Mouse (Mus musculus) liver, embryonic 11.5 days (tissue): ENCODE measurements at regions not wholly inside any gene's neighbourhood (a gene's known extent, or its start where the extent isn't known, plus 50 kb on each side); places are given as distances from the start of the nearest gene placed in this dataset.

Experiments
- ATAC-seq: fragments of 200-750 bp; cut with Nextera tagmentation; replicated peaks from 2 replicates; pipeline ENCODE4 v1.8.0; 2017; ENCODE audit warnings: moderate number of reproducible peaks, mild to moderate bottlenecking, moderate TSS enrichment, moderate library complexity; ENCODE audit not compliant: low FRiP score
- DNase-seq: peaks from one replicate; pipeline ENCODE4 v3.0.0-alpha.2; 2017; ENCODE audit warnings: low spot score
- H3K27ac ChIP-seq: fragments of 300-500 bp; sonication (generic); 2 replicates; pipeline ENCODE4 v1.5.1; 2014; ENCODE audit warnings: mild to moderate bottlenecking, low read depth, low read length, control low read depth
- H3K27me3 ChIP-seq: fragments of 300-500 bp; sonication (generic); replicated peaks from 2 replicates; pipeline ENCODE4 v1.6.1; 2014; ENCODE audit warnings: low read length, mixed read lengths; ENCODE audit not compliant: control insufficient read depth, insufficient read depth
- H3K36me3 ChIP-seq: fragments of 300-500 bp; sonication (generic); 2 replicates; pipeline ENCODE4 v1.6.1; 2014; ENCODE audit warnings: mild to moderate bottlenecking, low read length, moderate library complexity, mixed read lengths; ENCODE audit not compliant: control insufficient read depth, insufficient read depth
- H3K4me1 ChIP-seq: fragments of 300-500 bp; sonication (generic); replicated peaks from 2 replicates; pipeline ENCODE4 v1.6.1; 2014; ENCODE audit warnings: low read length, mixed read lengths; ENCODE audit not compliant: control insufficient read depth, insufficient read depth
- H3K4me2 ChIP-seq: fragments of 300-500 bp; sonication (generic); 2 replicates; pipeline ENCODE4 v1.6.1; 2014; ENCODE audit warnings: mild to moderate bottlenecking, control low read depth, moderate library complexity
- H3K4me3 ChIP-seq: fragments of 300-500 bp; sonication (generic); 2 replicates; pipeline ENCODE4 v1.5.1; 2014; ENCODE audit warnings: low read depth, low read length, control low read depth
- H3K9ac ChIP-seq: fragments of 300-500 bp; sonication (generic); 2 replicates; pipeline ENCODE4 v1.6.1; 2014; ENCODE audit warnings: low read depth, low read length, control low read depth
- H3K9me3 ChIP-seq: fragments of 300-500 bp; sonication (generic); 2 replicates; pipeline ENCODE4 v1.6.1; 2016; ENCODE audit warnings: low read length, inconsistent platforms, mixed read lengths; ENCODE audit not compliant: control insufficient read depth
- WGBS: fragments of 180-500 bp; shearing (Covaris S2); extraction: QIAGEN DNeasy Blood & Tissue Kit; methylation state at CpG from one replicate; pipeline ENCODE4 v1.1.7; 2014; 5-methylcytosine and 5-hydroxymethylcytosine counted together

- WGBS = 82% methylated on average over 10 of the region's 10 CpGs
- H3K4me2 ChIP-seq = no peak overlapping the region
- DNase-seq (no peak), ATAC-seq (no peak)
- H3K27ac ChIP-seq = no peak overlapping the region
- H3K4me1 ChIP-seq = no peaks in the 10 kb centered on the region
- H3K4me3 ChIP-seq = no peak overlapping the region
- no peaks in the 10 kb centered on the region for H3K27me3 ChIP-seq
- no peaks in the 10 kb centered on the region for H3K36me3 ChIP-seq
- no peaks in the 10 kb centered on the region for H3K9me3 ChIP-seq
- no peak overlapping the region for H3K9ac ChIP-seq
These were observed 291.3 kb downstream of the Foxo1 start for GRCm38 (mm10) chr3:52559481-52559880.

GRCm38 (mm10) chr3:52558765-52559164, 290.6 kb downstream of the Foxo1 start:
- H3K27ac ChIP-seq = no peak overlapping the region
- WGBS = 93% methylated on average over 6 of the region's 6 CpGs
- H3K4me3 ChIP-seq = no peak overlapping the region
- ATAC-seq (no peak), DNase-seq (no peak)
- H3K27me3 ChIP-seq = no peaks in the 10 kb centered on the region
- H3K4me1 ChIP-seq = no peaks in the 10 kb centered on the region
- H3K9ac ChIP-seq = no peak overlapping the region
- no peaks in the 10 kb centered on the region for H3K9me3 ChIP-seq
- H3K4me2 ChIP-seq = no peak overlapping the region
- H3K36me3 ChIP-seq = no peaks in the 10 kb centered on the region

GRCm38 (mm10) chr3:52557296-52557695, 289.2 kb downstream of the Foxo1 start:
- ATAC-seq = no peak
- DNase-seq = no peak
- Histone ChIP-seq H3K27ac (no peak overlapping the region), H3K9me3 (no peaks in the 10 kb centered on the region), H3K9ac (no peak overlapping the region), H3K4me2 (no peak overlapping the region), H3K4me1 (no peaks in the 10 kb centered on the region), H3K4me3 (no peak overlapping the region), H3K27me3 (no peaks in the 10 kb centered on the region), H3K36me3 (no peaks in the 10 kb centered on the region)
- WGBS = 78% methylated on average over 4 of the region's 4 CpGs

- H3K4me1 ChIP-seq = no peaks in the 10 kb centered on the region
- ATAC-seq (no peak), DNase-seq (no peak)
- no peak overlapping the region for H3K9ac ChIP-seq
- no peak overlapping the region for H3K4me3 ChIP-seq
- H3K36me3 ChIP-seq = no peaks in the 10 kb centered on the region
- 42% methylated on average over 6 of the region's 6 CpGs for WGBS
- H3K27me3 ChIP-seq = no peaks in the 10 kb centered on the region
- H3K27ac ChIP-seq = no peak overlapping the region
- H3K4me2 ChIP-seq = no peak overlapping the region
- H3K9me3 ChIP-seq = no peaks in the 10 kb centered on the region
These were observed 286.9 kb downstream of the Foxo1 start for GRCm38 (mm10) chr3:52555038-52555437.

- WGBS = 68% methylated on average over 1 of the region's 1 CpGs
- H3K4me2 ChIP-seq = no peak overlapping the region
- no peaks in the 10 kb centered on the region for H3K9me3 ChIP-seq
- H3K4me3 ChIP-seq = no peak overlapping the region
- no peaks in the 10 kb centered on the region for H3K4me1 ChIP-seq
- no peaks in the 10 kb centered on the region for H3K36me3 ChIP-seq
- H3K27me3 ChIP-seq = no peaks in the 10 kb centered on the region
- H3K27ac ChIP-seq = no peak overlapping the region
- no peak for ATAC-seq
- no peak for DNase-seq
- H3K9ac ChIP-seq = no peak overlapping the region
These were observed 286.4 kb downstream of the Foxo1 start for GRCm38 (mm10) chr3:52554490-52554889.

GRCm38 (mm10) chr3:52548201-52548893, 280.2 kb downstream of the Foxo1 start:
- H3K9me3 ChIP-seq = no peaks in the 10 kb centered on the region
- no peaks in the 10 kb centered on the region for H3K4me1 ChIP-seq
- H3K9ac ChIP-seq = no peak overlapping the region
- no peak overlapping the region for H3K27ac ChIP-seq
- no peak overlapping the region for H3K4me3 ChIP-seq
- H3K4me2 ChIP-seq = no peak overlapping the region
- ATAC-seq (no peak), DNase-seq (no peak)
- H3K36me3 ChIP-seq = no peaks in the 10 kb centered on the region
- WGBS = 82% methylated on average over 6 of the region's 6 CpGs
- H3K27me3 ChIP-seq = no peaks in the 10 kb centered on the region

- H3K27me3 ChIP-seq = no peaks in the 10 kb centered on the region
- WGBS = 85% methylated on average over 5 of the region's 5 CpGs
These were observed 277.9 kb downstream of the Foxo1 start for GRCm38 (mm10) chr3:52546035-52546434.

GRCm38 (mm10) chr3:52543006-52543405, 274.9 kb downstream of the Foxo1 start:
- Histone ChIP-seq H3K4me1 (no peaks in the 10 kb centered on the region), H3K9me3 (no peaks in the 10 kb centered on the region), H3K4me2 (no peak overlapping the region), H3K27me3 (no peaks in the 10 kb centered on the region), H3K27ac (no peak overlapping the region), H3K36me3 (no peaks in the 10 kb centered on the region), H3K9ac (no peak overlapping the region), H3K4me3 (no peak overlapping the region)
- ATAC-seq = no peak
- 69% methylated on average over 6 of the region's 6 CpGs for WGBS
- no peak for DNase-seq

More at GRCm38 (mm10) chr3:52546035-52546434, 277.9 kb downstream of the Foxo1 start:
- H3K4me1 ChIP-seq = no peaks in the 10 kb centered on the region
- DNase-seq (no peak), ATAC-seq (no peak)
- no peak overlapping the region for H3K4me2 ChIP-seq
- H3K27ac ChIP-seq = no peak overlapping the region
- no peak overlapping the region for H3K4me3 ChIP-seq
- no peaks in the 10 kb centered on the region for H3K9me3 ChIP-seq
- H3K36me3 ChIP-seq = no peaks in the 10 kb centered on the region
- H3K9ac ChIP-seq = no peak overlapping the region

GRCm38 (mm10) chr3:52540862-52541380, 272.8 kb downstream of the Foxo1 start:
- ATAC-seq (no peak), DNase-seq (no peak)
- Histone ChIP-seq H3K9me3 (no peaks in the 10 kb centered on the region), H3K9ac (no peak overlapping the region), H3K4me1 (no peaks in the 10 kb centered on the region), H3K36me3 (no peaks in the 10 kb centered on the region), H3K27me3 (no peaks in the 10 kb centered on the region), H3K4me3 (no peak overlapping the region), H3K4me2 (no peak overlapping the region), H3K27ac (no peak overlapping the region)
- WGBS = 49% methylated on average over 9 of the region's 9 CpGs
